Mouse (Mus musculus) telencephalon, adult 2 months (tissue): ENCODE measurements around the gene Klf4.

ENCODE experiments used
- DNase-seq: peaks from one replicate; pipeline ENCODE4 v3.0.0-alpha.2; 2011; ENCODE audit warnings: low read depth, low spot score

The Klf4 gene

DNA sequence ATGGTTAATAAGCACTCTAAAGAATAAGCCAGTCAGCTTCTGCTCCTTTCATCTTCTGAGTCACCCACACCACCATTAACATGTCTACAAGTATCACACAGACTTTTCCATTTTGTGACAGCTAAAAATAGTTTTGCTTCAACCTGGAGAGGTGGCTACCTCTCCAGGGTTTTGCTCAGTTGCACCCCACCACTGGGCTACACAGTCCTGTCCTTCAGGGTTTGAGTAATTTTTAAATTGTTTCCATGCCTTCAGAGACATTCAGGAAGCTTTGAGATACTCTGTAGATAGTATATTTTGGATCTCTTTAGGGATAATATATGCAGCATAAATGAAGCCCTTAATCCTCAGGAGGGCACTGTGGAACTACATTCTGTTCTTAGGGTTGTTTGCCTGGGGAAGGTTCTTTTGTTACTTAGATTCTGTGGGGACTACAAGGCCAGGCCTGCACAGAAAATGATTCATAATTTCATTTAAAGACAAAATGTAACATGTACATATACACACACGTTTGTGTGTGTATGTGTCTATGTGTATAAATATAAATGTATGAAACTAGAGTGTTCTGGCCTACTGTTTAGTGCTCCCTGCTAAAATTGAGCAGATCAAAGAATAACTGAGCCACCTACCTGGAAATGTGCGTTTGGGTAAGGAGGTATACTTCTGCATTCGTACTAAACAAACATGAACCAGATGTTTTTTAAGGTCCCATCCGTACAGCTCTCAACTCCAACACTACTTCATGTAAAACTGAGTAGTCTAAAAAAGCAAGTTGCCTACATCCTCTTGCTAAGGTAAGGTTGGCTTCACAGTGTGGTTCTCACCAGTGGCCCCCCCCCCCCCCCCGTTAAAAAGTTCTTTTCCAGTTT, 5.8 kb downstream of the Klf4 start:
- DNase-seq: no peak

- DNase-seq: no peak
Measured at GRCm38 (mm10) chr4:55523921-55524320, 8.3 kb downstream of the Klf4 start.

- DNase-seq: no peak
Measured at GRCm38 (mm10) chr4:55517438-55517837, 14.8 kb downstream of the Klf4 start.

GRCm38 (mm10) chr4:55516048-55516447, 16.2 kb downstream of the Klf4 start:
- no peak for DNase-seq

GRCm38 (mm10) chr4:55514733-55515176, 17.5 kb downstream of the Klf4 start:
- DNase-seq: peak; percentile 46

DNA sequence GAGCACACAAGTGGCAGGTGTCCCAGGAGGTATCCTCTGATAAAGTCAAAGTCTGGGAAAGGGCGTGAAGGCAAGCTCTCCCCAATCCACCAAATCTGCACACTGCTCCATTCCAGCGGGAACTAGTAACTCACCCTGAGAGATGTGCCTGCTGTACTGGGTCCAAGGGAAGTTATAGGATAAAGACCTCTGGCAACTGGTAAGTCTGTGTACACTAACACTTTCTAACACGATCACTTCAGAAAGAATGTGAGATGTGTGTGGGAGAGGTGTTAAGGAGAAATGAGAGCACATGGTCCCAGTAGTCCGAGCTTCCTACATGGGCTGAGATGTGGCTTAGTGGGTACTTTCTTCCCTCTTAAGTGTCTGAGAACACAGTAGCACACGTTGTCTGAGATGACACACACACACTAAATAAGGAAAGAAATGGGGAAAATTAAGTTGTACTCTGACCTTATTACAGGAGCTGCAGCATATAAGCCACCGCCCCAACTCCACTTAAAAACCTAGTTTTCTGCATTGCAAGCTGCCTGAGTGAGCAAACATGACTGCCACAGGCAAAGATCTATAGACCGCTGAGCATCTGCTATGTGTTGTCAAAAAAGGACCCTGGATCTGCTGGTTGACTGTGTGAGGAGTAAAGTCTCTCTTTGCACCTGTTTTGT, 18.5 kb downstream of the Klf4 start:
- DNase-seq: no peak

GRCm38 (mm10) chr4:55511389-55511788, 20.9 kb downstream of the Klf4 start:
- DNase-seq: no peak

- DNase-seq: no peak
Measured at GRCm38 (mm10) chr4:55508712-55509111, 23.6 kb downstream of the Klf4 start.

GRCm38 (mm10) chr4:55498621-55499020, 33.6 kb downstream of the Klf4 start:
- DNase-seq: no peak

- no peak for DNase-seq
Measured at GRCm38 (mm10) chr4:55496416-55496815, 35.9 kb downstream of the Klf4 start.

- no peak for DNase-seq
Measured at GRCm38 (mm10) chr4:55493261-55493660, 39.0 kb downstream of the Klf4 start.

DNA sequence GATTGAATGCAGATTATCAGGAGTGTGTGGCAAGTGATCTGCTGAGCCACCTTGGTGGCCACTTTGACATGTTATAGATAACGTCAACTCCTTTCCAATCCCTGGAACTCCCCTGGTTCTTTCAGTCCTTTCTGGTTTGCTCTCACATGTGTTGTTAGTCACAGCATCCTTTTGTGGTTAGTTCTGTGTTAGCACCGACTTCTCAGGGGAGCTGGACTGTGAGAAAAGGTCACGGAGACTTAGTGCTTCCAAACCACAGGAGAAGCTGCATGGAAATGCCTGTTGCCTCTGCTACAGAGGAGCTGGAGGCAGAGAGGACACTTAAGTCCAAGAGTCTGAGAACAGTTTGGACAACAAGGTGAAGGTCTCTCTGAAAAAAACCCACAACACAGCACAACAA, 42.9 kb downstream of the Klf4 start:
- DNase-seq: no peak

DNA sequence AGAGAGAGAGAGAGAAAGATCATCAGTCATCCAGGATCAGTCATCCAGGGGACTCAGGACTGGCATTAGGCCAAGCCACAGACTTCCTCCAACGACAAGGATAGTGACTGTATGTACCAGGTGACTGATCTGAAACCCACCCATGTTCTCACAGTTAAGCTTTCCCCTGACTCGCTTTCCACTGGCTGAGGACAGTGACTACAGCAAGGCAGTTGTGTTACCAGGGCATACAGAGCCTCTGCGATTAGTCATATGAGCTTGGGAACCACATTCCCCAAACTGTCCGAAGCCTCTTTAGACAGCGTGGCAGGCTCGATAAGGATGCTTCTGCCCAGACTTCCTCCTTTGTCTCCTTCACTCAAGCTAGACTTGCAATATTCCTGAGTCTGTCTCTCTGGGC, 43.7 kb downstream of the Klf4 start:
- no peak for DNase-seq

GRCm38 (mm10) chr4:55480322-55480767, 51.9 kb downstream of the Klf4 start:
- no peak for DNase-seq

GRCm38 (mm10) chr4:55478333-55478732, 53.9 kb downstream of the Klf4 start:
- no peak for DNase-seq

DNA sequence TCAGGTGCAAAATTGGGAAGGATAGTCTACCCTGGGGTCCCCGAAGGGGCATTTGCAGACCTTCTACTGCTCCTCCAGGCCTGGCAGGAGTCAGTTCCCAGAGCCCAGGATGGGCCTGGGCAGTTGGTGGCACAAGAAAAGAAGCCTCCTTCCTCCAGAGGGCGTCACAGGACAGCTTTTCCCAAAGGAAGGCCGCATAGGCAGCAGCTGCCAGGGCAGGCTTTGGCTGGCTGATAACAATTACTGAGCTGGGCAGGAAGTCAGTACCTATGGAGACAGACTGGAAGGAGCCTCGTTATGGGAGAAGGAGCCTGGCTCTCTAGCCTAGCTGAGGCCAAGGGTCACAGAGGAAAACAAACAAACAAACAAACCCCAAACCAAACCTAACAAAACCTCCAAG, 54.3 kb downstream of the Klf4 start:
- no peak for DNase-seq

- DNase-seq: no peak
Measured at GRCm38 (mm10) chr4:55477210-55477759, 55.0 kb downstream of the Klf4 start.
